Mouse (Mus musculus) layer of hippocampus, adult 18-20 months (tissue): ENCODE data around the gene Lztr1. TPM values are rescaled to one million over a fixed set of nuclear protein-coding genes. Genes with fewer than 3 reads are reported as not detected.
A peak's percentile ranks its signal among the peaks of the same experiment; 100 is the strongest.
"Not testable (repeated sequence)": the region's sequence is repeated elsewhere in the genome, so short reads cannot be mapped to it uniquely, and the experiment has no call there.

Experiments used
- DNase-seq, 2 experiments: peaks; one replicate each; pipeline ENCODE4 v3.0.0; 2022; ENCODE audit warnings: low spot score in 2 of 2
- total RNA-seq, 2 experiments: library from RNA; stranded (reverse); gene quantifications; 2 replicates each; pipeline ENCODE4 v1.2.3; 2021

Gene Lztr1
- total RNA-seq, 2 experiments from 2014 or later: 199 to 205 TPM

GRCm38 (mm10) chr16:17502681-17503080 lies 5.8 kb upstream of the Lztr1 start:
- DNase-seq: no peak

- DNase-seq: no peak
These were observed 1.4 kb upstream of the Lztr1 start for GRCm38 (mm10) chr16:17507018-17507552.

- not testable (repeated sequence) for DNase-seq
These were observed 457 bp upstream of the Lztr1 start for GRCm38 (mm10) chr16:17508031-17508430.

- DNase-seq: no peak
These were observed 731 bp downstream of the Lztr1 start for GRCm38 (mm10) chr16:17509240-17509597.

GRCm38 (mm10) chr16:17510143-17510542 lies 1.7 kb downstream of the Lztr1 start:
- DNase-seq: no peak

GRCm38 (mm10) chr16:17510686-17511085 lies 2.2 kb downstream of the Lztr1 start:
- DNase-seq: no peak

GRCm38 (mm10) chr16:17511431-17511830 lies 2.9 kb downstream of the Lztr1 start:
- no peak for DNase-seq

- DNase-seq: no peak
These were observed 10.4 kb downstream of the Lztr1 start for GRCm38 (mm10) chr16:17518910-17519309.

- DNase-seq: no peak
These were observed 15.7 kb downstream of the Lztr1 start for GRCm38 (mm10) chr16:17524156-17524555.

GRCm38 (mm10) chr16:17525524-17525923 lies 17.0 kb downstream of the Lztr1 start:
- DNase-seq: no peak

- no peak for DNase-seq
These were observed 17.7 kb downstream of the Lztr1 start for GRCm38 (mm10) chr16:17526223-17526622.

GRCm38 (mm10) chr16:17527606-17528005 lies 19.1 kb downstream of the Lztr1 start:
- no peak for DNase-seq

- DNase-seq: no peak
These were observed 19.8 kb downstream of the Lztr1 start for GRCm38 (mm10) chr16:17528276-17528675.

GRCm38 (mm10) chr16:17529981-17530586 lies 21.6 kb downstream of the Lztr1 start:
- DNase-seq: peak in 1 of 2 experiments; percentile 28

- DNase-seq: peak; percentile 95 to 96
These were observed 22.3 kb downstream of the Lztr1 start, which contains the start of gene Thap7 for GRCm38 (mm10) chr16:17530640-17531288. Thap7 (minus strand) TSS chr16:17531136.

- no peak for DNase-seq
These were observed 23.8 kb downstream of the Lztr1 start for GRCm38 (mm10) chr16:17532271-17532670.

GRCm38 (mm10) chr16:17532676-17533329 lies 24.3 kb downstream of the Lztr1 start:
- no peak for DNase-seq

GRCm38 (mm10) chr16:17536584-17536983 lies 28.1 kb downstream of the Lztr1 start:
- DNase-seq: no peak

GRCm38 (mm10) chr16:17542632-17543031 lies 34.1 kb downstream of the Lztr1 start:
- DNase-seq: no peak

GRCm38 (mm10) chr16:17552837-17553236 lies 44.3 kb downstream of the Lztr1 start:
- DNase-seq: no peak

- no peak for DNase-seq
These were observed 45.6 kb downstream of the Lztr1 start for GRCm38 (mm10) chr16:17553910-17554685.
